Mouse (Mus musculus): ENCODE measurements around the gene Chpf. TPM values are rescaled to one million over a fixed set of nuclear protein-coding genes. Genes with fewer than 3 reads are reported as not detected.

The Chpf gene
- polyA plus RNA-seq, 1 experiment from 2014 or later: 39.7 TPM

DNA sequence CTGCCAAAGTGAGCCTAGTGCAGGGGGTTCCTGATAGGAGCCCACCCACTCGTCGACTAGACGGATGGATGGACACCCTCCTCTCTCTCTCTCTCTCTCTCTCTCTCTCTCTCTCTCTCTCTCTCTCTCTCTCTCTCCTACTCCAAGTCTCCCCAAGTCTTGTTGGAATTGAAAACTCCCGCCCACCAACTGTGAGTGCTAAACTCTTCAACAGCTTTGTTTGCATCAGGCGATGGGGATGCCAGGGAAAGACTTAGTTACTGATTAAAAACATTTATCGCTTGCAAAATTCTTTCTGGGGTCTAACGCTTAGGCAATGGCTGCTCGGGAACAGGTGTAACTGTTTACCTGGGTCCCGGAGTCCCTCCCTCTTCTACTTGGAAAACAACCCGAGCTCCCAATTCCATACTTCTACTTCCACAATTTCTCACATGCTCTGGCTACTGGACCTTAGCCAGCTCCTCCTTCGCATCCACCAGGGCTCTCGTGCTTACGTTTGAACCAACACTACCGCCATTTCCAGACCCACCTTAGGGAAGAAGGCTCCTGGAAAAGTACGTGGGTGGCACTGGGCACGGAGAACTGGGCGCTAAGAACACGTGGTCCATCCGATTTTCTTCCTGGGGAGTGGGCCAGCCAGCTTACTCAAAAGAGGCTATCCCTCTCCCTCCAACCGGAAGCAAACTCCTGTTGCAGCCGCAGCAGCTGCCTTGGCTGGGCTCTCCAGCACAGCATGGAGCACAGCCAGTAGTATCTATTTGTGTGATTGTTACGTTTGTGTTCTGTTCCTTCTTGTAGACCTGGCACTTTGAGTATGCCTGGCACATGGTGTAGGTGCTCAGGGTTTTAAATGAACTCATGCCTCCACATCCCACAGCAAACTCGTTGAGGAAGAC lies 20.1 kb downstream of the Chpf start:
- H3K27ac ChIP-seq (replicated peaks; ENCODE audit: low read depth, low read length): peak overlapping the region; percentile 84
- H3K9me3 ChIP-seq (ENCODE audit: control insufficient read depth, low read length): no peaks in the 10 kb centered on the region
- ATAC-seq (ENCODE audit: low FRiP score, low TSS enrichment): no peak
- H3K36me3 ChIP-seq (ENCODE audit: control insufficient read depth, insufficient read depth, low read length): no peaks in the 10 kb centered on the region
- peak; percentile 55 for DNase-seq
- H3K27me3 ChIP-seq (ENCODE audit: control insufficient read depth, insufficient read depth, low read length): no peaks in the 10 kb centered on the region; the same call in 1 of the 2 replicates
- peaks cover 38% of the 10 kb centered on the region for H3K4me1 ChIP-seq (ENCODE audit: control insufficient read depth, insufficient read depth, low read length)
- 15% methylated on average over 23 of the region's 23 CpGs for WGBS
- H3K9ac ChIP-seq (replicated peaks; ENCODE audit: low read length): peak overlapping the region; percentile 36
- H3K4me3 ChIP-seq (replicated peaks; ENCODE audit: low read depth, low read length): peak overlapping the region; percentile 29
- peak overlapping the region; percentile 70 for H3K4me2 ChIP-seq (ENCODE audit: low read length)

DNA sequence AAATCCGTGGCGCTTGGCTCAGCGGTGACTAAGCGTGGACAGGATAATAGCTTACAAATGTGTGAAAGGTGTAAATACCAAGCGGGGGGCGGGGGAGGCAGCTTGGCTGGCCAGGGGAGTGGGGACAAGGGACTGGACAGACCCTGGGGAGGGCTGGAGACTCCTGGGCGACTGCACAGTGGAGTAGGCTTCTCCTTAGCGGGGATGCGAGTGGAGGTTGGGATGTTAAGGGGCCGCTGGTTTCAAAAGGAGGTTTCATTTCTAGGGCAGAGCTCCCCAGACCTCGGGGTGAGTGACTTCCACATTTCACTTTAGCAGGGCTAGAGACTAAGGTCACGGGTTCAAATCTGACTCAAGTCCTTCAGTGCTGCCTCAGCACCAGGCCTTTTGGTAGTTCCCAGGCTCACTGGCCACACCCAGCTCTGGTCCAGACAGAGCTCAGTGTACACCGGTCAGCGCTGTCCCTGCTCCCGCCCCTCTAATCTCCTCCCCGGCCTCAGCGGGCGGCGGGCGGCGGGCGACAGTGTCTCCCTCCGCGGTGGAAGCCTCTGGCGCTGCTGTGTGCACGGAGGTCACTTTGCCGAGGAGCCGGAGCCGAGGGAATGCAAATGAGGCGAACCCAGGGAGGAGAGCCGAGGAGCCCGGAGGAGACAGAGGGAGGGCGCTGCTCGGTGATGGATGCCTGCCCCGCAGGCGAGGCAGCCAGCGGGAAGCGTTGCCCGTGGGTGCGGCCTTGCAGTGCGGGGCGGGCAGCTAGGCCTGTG lies 20.9 kb downstream of the Chpf start:
- no peaks in the 10 kb centered on the region for H3K9me3 ChIP-seq (ENCODE audit: control insufficient read depth, low read length)
- peaks cover 37% of the 10 kb centered on the region for H3K4me1 ChIP-seq (ENCODE audit: control insufficient read depth, insufficient read depth, low read length)
- H3K27me3 ChIP-seq (ENCODE audit: control insufficient read depth, insufficient read depth, low read length): no peaks in the 10 kb centered on the region; the same call in 1 of the 2 replicates
- WGBS: 2% methylated on average over 42 of the region's 42 CpGs
- H3K27ac ChIP-seq (replicated peaks; ENCODE audit: low read depth, low read length): peak overlapping the region; percentile 84
- peak overlapping the region; percentile 29 for H3K4me3 ChIP-seq (replicated peaks; ENCODE audit: low read depth, low read length)
- peak overlapping the region; percentile 36 for H3K9ac ChIP-seq (replicated peaks; ENCODE audit: low read length)
- ATAC-seq (ENCODE audit: low FRiP score, low TSS enrichment) (peak; percentile 46; the same call in 1 of the 2 replicates), DNase-seq (peak; percentile 74)
- no peaks in the 10 kb centered on the region for H3K36me3 ChIP-seq (ENCODE audit: control insufficient read depth, insufficient read depth, low read length)
- peak overlapping the region; percentile 70 for H3K4me2 ChIP-seq (ENCODE audit: low read length)

DNA sequence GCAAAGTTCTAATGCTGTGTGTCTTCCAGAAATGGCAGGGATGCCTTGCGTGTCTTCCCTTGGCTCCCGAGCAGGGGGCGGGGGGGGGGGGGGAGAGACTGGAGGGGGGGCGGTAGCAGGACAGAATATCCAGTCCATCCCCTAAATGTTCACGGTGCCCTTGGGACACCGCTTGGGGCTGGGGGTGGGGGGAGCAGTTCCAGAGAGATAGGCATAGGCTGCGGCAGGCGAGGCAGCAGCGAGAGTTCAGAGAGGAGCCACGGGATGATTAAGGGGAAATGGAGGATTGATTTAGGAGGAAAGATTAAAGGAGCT lies 21.4 kb downstream of the Chpf start:
- Histone ChIP-seq H3K27me3 (ENCODE audit: control insufficient read depth, insufficient read depth, low read length) (no peaks in the 10 kb centered on the region; the same call in 1 of the 2 replicates), H3K4me3 (replicated peaks; ENCODE audit: low read depth, low read length) (peak overlapping the region; percentile 29; the same call in 1 of the 2 replicates), H3K27ac (replicated peaks; ENCODE audit: low read depth, low read length) (peak overlapping the region; percentile 84), H3K4me2 (ENCODE audit: low read length) (peak overlapping the region; percentile 70), H3K36me3 (ENCODE audit: control insufficient read depth, insufficient read depth, low read length) (no peaks in the 10 kb centered on the region), H3K4me1 (ENCODE audit: control insufficient read depth, insufficient read depth, low read length) (peaks cover 37% of the 10 kb centered on the region), H3K9ac (replicated peaks; ENCODE audit: low read length) (0 out of 2 replicates have a peak overlapping the region, but pooled peaks have one; percentile 36), H3K9me3 (ENCODE audit: control insufficient read depth, low read length) (no peaks in the 10 kb centered on the region)
- ATAC-seq (ENCODE audit: low FRiP score, low TSS enrichment): 0 out of 2 replicates have a peak, but pooled peaks have one; percentile 32
- no peak for DNase-seq
- 4% methylated on average over 8 of the region's 10 CpGs for WGBS

DNA sequence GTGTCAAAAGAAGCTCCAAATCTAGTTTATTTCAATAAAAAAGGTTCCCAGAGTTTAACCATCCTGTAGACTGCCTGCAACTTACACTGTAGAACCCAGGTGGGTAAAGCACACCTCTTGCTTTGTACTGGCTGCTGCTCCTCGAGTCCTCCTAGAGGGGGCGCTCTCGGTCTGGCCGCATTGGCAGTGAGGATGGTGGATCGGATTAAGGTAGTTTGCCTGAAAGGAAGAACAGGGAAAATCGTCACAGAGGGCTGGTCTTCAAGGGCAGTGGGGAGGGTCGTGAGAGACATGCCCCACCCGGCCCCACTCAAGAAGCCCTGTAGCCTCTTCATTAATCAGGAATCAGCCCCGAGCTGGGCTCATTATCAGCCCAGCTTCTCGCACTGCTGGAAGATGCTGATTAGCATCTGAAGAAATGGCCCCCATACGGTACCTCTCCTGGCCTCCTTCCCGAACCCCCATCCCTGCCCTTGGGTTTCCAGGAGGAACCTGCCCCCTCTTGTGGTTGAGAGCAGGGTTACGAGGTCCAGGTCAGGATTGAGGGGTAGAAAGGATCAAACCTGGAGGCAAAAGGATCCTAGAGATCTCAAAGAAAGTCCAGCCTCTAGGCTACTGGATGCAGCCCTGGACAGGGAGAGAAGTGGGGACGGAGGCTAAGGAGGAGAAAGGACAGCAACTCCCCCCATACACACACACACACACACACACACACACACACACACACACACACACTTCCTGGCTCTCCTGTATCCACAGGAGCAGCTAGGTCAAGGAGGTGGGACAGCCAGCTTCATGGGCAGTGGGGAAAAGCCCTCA lies 22.2 kb downstream of the Chpf start:
- H3K4me2 ChIP-seq (ENCODE audit: low read length): peak overlapping the region; percentile 70
- DNase-seq: peak; percentile 62
- 0 out of 2 replicates have a peak overlapping the region, but pooled peaks have one; percentile 7 for H3K4me3 ChIP-seq (replicated peaks; ENCODE audit: low read depth, low read length)
- H3K36me3 ChIP-seq (ENCODE audit: control insufficient read depth, insufficient read depth, low read length): no peaks in the 10 kb centered on the region
- no peak overlapping the region for H3K9ac ChIP-seq (replicated peaks; ENCODE audit: low read length)
- no peaks in the 10 kb centered on the region for H3K9me3 ChIP-seq (ENCODE audit: control insufficient read depth, low read length)
- peaks cover 37% of the 10 kb centered on the region for H3K4me1 ChIP-seq (ENCODE audit: control insufficient read depth, insufficient read depth, low read length)
- ATAC-seq (ENCODE audit: low FRiP score, low TSS enrichment): no peak
- H3K27ac ChIP-seq (replicated peaks; ENCODE audit: low read depth, low read length): peak overlapping the region; percentile 84
- WGBS: 6% methylated on average over 14 of the region's 14 CpGs
- no peaks in the 10 kb centered on the region; the same call in 1 of the 2 replicates for H3K27me3 ChIP-seq (ENCODE audit: control insufficient read depth, insufficient read depth, low read length)

DNA sequence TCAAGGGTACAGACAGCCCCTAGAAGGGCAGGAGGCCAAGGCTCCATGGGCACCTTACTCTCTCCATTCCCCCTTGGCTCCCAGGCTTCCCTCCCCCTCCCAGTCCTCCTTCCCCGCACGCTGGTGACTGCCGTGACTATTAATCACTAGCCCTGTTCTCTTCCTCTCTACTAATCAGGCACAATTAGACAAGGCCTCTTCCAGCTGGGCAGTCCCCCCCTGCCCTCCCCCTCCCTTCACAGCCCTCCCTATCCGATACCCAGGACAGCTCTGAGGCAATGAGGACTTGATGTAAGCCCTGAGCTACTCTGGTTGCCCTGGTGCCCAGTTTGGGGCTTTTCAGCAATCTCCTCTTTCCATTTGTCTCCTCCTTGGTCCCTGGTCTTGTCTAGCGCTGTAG lies 23.2 kb downstream of the Chpf start:
- no peak overlapping the region; the same call in 1 of the 2 replicates for H3K9ac ChIP-seq (replicated peaks; ENCODE audit: low read length)
- peaks cover 5% of the 10 kb centered on the region for H3K27me3 ChIP-seq (ENCODE audit: control insufficient read depth, insufficient read depth, low read length)
- peak; percentile 25 for ATAC-seq (ENCODE audit: low FRiP score, low TSS enrichment)
- H3K4me2 ChIP-seq (ENCODE audit: low read length): peak overlapping the region; percentile 70
- H3K36me3 ChIP-seq (ENCODE audit: control insufficient read depth, insufficient read depth, low read length): no peaks in the 10 kb centered on the region
- peak overlapping the region; percentile 84 for H3K27ac ChIP-seq (replicated peaks; ENCODE audit: low read depth, low read length)
- no peaks in the 10 kb centered on the region for H3K9me3 ChIP-seq (ENCODE audit: control insufficient read depth, low read length)
- no peak overlapping the region; the same call in 1 of the 2 replicates for H3K4me3 ChIP-seq (replicated peaks; ENCODE audit: low read depth, low read length)
- peak; percentile 57 for DNase-seq
- 14% methylated on average over 5 of the region's 5 CpGs for WGBS
- H3K4me1 ChIP-seq (ENCODE audit: control insufficient read depth, insufficient read depth, low read length): peaks cover 41% of the 10 kb centered on the region

DNA sequence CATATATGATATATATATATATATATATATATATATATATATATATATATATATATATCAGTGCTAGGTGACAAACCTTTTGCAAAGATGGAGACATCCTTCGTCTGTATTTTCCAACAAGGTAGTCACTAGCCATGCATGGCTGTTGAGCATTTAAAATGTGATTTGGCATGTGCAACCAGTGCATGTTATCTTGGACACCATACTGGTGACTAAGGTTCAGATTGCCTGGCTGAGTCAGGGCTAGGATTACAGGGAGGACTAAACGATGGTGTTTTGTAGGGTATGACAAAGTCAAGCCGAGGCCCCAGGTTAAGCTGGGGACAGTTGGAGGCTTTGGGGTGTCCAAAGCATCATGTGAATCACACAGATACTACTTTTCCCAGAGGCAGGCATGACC lies 23.7 kb downstream of the Chpf start:
- Histone ChIP-seq H3K27ac (replicated peaks; ENCODE audit: low read depth, low read length) (peak overlapping the region; percentile 84; the same call in 1 of the 2 replicates), H3K9ac (replicated peaks; ENCODE audit: low read length) (no peak overlapping the region; the same call in 1 of the 2 replicates), H3K4me2 (ENCODE audit: low read length) (peak overlapping the region; percentile 70), H3K9me3 (ENCODE audit: control insufficient read depth, low read length) (no peaks in the 10 kb centered on the region), H3K36me3 (ENCODE audit: control insufficient read depth, insufficient read depth, low read length) (no peaks in the 10 kb centered on the region), H3K4me3 (replicated peaks; ENCODE audit: low read depth, low read length) (no peak overlapping the region), H3K4me1 (ENCODE audit: control insufficient read depth, insufficient read depth, low read length) (peaks cover 47% of the 10 kb centered on the region), H3K27me3 (ENCODE audit: control insufficient read depth, insufficient read depth, low read length) (peaks cover 9% of the 10 kb centered on the region)
- 72% methylated on average over 3 of the region's 3 CpGs for WGBS
- ATAC-seq (ENCODE audit: low FRiP score, low TSS enrichment) (no peak), DNase-seq (no peak)

DNA sequence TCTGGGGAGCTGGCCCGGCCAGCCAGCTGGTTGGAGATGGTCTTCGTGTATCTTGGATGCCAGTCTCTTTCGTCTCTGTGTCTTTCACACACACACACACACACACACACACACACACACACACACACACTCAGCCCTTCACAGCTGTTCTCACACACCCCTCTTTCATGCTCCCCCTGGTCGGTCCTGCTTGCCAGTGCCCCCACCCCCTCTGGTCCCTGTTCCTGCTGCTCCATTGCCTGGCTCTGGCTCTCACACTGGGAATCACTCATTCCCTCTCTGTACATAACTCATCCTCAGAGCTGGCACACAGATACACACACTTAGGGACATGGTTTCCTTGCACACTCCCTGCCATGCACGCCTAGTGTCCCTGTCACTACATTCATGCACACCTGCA lies 27.2 kb downstream of the Chpf start:
- peak overlapping the region; percentile 78 for H3K9ac ChIP-seq (replicated peaks; ENCODE audit: low read length)
- H3K27ac ChIP-seq (replicated peaks; ENCODE audit: low read depth, low read length): peak overlapping the region; percentile 90
- H3K4me3 ChIP-seq (replicated peaks; ENCODE audit: low read depth, low read length): peak overlapping the region; percentile 45
- WGBS: 51% methylated on average over 5 of the region's 5 CpGs
- peaks cover 68% of the 10 kb centered on the region for H3K4me1 ChIP-seq (ENCODE audit: control insufficient read depth, insufficient read depth, low read length)
- H3K36me3 ChIP-seq (ENCODE audit: control insufficient read depth, insufficient read depth, low read length): no peaks in the 10 kb centered on the region
- DNase-seq (no peak), ATAC-seq (ENCODE audit: low FRiP score, low TSS enrichment) (no peak)
- H3K4me2 ChIP-seq (ENCODE audit: low read length): peak overlapping the region; percentile 70
- H3K9me3 ChIP-seq (ENCODE audit: control insufficient read depth, low read length): no peaks in the 10 kb centered on the region
- H3K27me3 ChIP-seq (ENCODE audit: control insufficient read depth, insufficient read depth, low read length): peaks cover 9% of the 10 kb centered on the region
